Mouse (Mus musculus) megakaryocyte progenitor cell, adult 5-6 weeks (primary cell): ENCODE measurements around the gene Sestd1. TPM values are rescaled to one million over a fixed set of nuclear protein-coding genes. Genes with fewer than 3 reads are reported as not detected.

ENCODE experiments used
- ATAC-seq: replicated peaks from 2 replicates; pipeline ENCODE4 v1.8.0; 2016; ENCODE audit warnings: mild to moderate bottlenecking, moderate TSS enrichment, inconsistent platforms; ENCODE audit not compliant: poor library complexity
- total RNA-seq, 2 experiments: library from RNA; stranded (forward) in 1 of 2; stranded (reverse) in 1 of 2; fragments of 157-497, 149-512 nt in 1 of 2; fragments of 200-1000 nt in 1 of 2; gene quantifications; 2 replicates each; pipeline versions ENCODE4 v1.2.3 to v1.2.4; 2015 to 2017

Gene Sestd1
- total RNA-seq, 2 experiments from 2014 or later: 7.3 to 8.4 TPM

- ATAC-seq: no peak
Measured at GRCm38 (mm10) chr2:77232604-77233003, 47.8 kb downstream of the Sestd1 start.

DNA sequence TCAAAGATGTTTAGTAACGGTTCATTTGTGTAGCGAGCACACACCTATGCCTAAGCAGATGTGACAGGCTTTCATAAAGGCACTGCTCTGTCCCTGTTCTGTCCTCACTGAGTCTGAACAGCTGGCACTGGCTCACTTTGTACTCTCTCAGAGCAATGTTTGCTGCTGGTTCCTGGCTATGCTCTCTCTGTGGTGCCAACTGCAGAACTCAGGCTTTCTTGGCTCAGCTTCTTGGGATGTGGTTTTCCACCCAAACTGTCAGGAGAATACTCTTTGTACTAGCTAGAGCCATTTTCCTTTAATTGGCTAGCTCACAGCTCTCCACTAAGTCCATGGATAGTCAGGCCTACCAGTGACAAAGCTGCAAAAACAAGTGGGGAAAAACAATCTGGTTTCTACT lies 59.4 kb downstream of the Sestd1 start:
- no peak for ATAC-seq

- no peak for ATAC-seq
Measured at GRCm38 (mm10) chr2:77212885-77213284, 67.5 kb downstream of the Sestd1 start.

GRCm38 (mm10) chr2:77206951-77207350 lies 73.4 kb downstream of the Sestd1 start:
- no peak for ATAC-seq

DNA sequence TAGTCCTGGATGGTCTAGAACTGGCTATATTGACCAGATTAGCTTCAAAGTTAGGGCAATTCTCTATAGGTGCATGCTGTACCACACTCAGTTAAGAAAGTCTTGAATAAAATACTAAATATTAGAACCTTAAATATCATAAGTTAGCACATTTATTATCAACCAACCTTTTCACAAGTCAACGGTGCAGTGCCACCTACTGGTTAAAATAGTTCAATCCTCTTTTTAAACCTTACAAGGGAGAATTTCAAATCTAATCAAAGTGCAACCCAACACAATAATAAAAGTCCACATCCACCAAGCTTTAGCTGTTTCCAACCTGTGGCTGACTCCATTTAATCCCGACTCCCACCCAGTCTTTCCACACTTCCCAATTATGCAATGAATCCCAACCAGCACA lies 76.5 kb downstream of the Sestd1 start:
- peak; percentile 57 for ATAC-seq

GRCm38 (mm10) chr2:77201900-77202299 lies 78.5 kb downstream of the Sestd1 start:
- no peak for ATAC-seq

- ATAC-seq: peak; percentile 81
Measured at GRCm38 (mm10) chr2:77200958-77201614, 79.3 kb downstream of the Sestd1 start.

DNA sequence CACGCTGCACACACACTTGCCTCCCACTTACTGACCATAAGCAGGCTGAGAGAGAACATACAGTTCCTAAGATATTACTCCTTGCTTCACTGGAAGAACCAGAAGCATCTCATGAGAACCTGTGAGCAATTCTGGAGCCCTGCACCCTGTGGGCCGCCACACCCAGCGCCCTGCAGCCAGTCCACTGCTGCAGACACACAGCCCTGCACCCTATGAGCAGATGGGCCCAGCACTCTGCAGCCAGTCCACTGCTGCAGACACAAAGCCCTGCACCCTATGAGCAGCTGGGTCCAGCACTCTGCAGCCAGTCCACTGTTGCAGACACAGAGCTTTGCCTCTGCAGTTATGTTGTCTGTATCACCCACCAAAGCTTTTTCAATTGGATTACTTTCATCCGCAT lies 80.0 kb downstream of the Sestd1 start:
- no peak for ATAC-seq

DNA sequence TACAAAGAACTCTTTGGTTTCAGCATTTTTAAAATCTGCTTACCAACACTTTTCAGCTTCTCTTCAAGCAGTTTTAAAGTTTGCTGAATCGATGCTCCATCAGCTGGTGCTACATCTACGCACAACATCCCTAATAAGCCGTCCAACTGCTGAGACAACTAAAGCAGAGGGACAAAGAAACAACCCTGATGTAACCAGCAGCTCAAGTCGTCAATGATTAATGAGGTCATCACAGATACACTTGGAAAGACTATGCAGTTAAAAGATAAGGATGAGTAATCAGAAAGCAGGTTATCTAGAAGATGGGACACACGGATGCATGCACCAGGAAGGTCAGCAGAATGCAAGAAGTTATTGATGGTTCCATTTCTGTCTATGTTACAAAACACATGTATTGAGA lies 82.1 kb downstream of the Sestd1 start:
- no peak for ATAC-seq

- no peak for ATAC-seq
Measured at GRCm38 (mm10) chr2:77196819-77197218, 83.6 kb downstream of the Sestd1 start.

DNA sequence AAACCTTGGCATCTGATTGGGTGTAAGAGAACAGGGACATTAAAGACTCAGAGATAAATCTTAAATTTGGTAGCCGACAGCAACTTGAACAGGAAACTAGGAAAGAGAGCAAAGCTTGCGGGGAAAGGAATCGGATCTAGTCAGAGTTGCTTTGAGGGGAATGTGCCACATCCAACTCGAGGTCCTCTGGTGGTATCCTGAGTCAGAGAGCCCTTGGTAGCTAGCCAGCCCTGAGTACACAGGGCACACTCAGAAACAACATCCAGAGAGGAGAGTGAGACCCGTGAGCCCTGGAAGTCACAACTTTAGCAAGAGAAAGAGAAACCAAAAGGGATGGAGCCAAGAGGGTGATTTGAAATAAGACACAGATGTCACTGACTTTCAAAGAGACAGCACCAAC lies 85.3 kb downstream of the Sestd1 start:
- ATAC-seq: no peak

- no peak for ATAC-seq
Measured at GRCm38 (mm10) chr2:77191811-77192210, 88.6 kb downstream of the Sestd1 start.

DNA sequence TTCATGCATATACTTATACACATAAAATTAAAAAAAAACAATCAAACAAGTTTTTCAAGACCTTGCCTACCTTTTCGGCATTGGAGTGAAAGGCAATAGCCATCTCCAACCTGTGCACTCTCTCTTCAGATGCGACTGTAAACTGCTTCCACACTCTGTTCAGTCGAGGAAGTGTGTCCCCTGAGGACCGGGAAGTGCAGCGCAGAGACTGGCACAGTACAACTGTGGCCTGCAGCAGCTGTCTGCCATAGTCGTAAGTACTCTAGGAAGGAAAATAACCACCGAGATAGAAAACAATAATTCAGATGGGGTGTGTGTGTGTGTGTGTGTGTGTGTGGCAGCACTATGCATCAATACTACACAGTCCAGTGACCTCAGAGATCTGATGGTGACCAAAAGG lies 89.5 kb downstream of the Sestd1 start:
- ATAC-seq: no peak

DNA sequence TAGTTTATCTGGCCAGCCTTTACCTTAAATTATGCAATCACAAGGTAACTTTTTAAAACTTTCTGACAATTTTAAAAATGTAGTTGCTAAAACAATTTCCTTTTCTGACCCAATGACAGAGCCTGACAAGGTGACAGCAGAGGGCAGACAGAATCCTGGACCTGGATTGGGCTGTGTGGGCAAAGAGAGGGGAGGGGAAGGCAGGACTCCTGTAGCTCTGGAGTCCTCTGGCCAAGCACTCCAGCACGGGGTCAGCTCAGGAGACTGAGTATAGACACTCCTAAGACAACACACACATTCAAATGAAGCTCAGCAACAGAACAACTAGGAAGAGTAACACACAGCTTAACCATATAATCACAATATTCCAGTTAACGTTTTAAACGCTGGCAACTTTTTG lies 90.1 kb downstream of the Sestd1 start:
- no peak for ATAC-seq

- no peak for ATAC-seq
Measured at GRCm38 (mm10) chr2:77189671-77190070, 90.7 kb downstream of the Sestd1 start.

DNA sequence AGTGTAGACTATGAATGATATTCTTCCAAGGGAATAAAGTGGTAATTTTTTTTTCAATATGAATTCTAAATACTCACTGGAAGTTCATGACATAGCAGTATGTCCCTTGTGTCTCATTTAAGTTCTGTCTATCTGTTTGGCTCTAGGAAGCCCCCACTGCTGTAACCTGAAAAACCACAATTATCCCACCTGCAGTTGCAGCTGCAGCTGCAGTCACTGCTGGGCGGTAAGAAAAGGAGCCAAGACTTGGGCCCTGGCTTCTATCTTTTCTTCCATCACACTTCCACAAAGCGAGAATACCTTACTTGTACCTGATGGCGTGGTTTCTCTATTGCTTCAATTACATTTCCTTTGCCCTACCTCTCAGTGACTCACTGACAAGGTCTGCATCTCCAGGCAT lies 92.9 kb downstream of the Sestd1 start:
- no peak for ATAC-seq

DNA sequence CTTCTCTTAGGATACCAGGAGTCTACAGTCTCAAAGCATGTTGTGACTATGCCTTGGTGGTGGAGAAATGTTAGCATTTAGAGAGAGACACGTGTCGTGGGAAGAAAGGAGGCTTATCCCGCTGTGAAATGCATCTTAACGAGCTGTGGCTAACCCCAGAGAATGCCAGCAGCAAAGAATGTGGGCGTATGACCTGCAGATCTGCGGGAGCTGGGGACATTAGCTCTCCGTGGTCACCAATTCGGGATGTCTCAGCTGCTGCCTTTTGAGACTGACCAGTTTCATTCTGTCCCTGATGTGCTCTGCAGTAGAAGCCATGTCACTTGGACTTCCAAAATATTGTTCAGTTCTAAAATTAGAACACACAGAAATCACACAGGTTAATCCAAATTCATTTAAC lies 93.5 kb downstream of the Sestd1 start:
- no peak for ATAC-seq

DNA sequence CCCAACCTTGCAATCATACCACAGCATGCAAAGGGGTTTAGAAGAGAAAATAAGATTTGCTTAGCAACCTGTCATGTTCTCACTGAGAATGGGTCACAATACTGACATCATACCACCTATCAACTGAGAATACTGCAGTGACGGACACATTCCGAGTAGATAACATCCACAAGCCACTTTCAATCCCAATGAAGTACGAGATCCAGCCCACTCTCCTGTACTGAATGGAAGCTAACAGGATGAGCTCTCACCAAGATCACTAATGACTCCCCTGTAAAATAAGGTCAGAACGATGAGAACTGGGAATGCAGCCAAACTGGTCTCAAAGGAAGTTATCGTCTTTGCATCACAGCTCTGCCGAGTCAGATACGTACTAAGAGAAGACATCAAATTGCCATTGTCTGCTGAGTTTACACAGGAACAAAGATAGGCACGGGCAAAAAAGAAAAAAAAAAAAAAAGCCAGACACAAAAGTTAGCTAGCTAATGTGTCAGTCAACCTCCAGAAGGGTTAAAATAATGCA lies 96.3 kb downstream of the Sestd1 start:
- ATAC-seq: peak; percentile 74

GRCm38 (mm10) chr2:77183646-77184045 lies 96.7 kb downstream of the Sestd1 start:
- ATAC-seq: no peak

- no peak for ATAC-seq
Measured at GRCm38 (mm10) chr2:77182996-77183380, 97.4 kb downstream of the Sestd1 start.

DNA sequence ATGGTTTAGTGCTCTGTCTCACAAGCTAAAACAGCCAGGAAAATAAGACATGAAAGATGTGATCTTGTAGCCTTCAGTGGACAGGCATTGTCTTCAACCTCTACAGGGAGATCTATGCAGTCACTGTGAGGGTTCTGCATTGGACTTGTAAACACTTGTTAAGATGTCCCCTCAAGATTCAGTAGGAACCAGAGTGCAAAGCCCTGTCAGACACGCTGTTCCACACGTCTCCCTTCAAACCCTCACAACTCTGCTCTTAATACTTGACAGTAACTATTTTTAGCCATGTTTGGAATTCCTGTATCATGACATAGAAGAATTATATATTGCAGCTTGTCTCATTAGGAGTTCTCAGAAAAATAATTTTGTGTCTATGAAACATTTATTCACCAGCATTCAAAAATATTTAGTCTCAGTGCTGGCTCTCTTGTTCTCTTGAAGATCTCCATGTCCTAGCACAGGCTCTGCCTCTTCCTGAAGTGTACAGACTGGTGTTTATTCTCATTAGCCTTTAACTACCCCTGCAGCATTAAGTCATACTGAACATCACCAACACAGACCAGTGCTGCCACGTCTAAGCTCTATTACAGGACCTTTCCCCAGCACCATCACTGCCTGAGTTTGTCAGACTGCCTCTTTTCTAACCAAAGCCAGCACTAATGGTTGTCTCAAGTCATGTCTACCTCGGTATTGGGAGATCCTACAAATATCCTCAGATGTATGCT lies 98.0 kb downstream of the Sestd1 start:
- no peak for ATAC-seq

GRCm38 (mm10) chr2:77177472-77177871 lies 102.9 kb downstream of the Sestd1 start:
- peak; percentile 74 for ATAC-seq
